Mouse (Mus musculus): ENCODE measurements at regions not wholly inside any gene's neighbourhood (a gene's known extent, or its start where the extent isn't known, plus 50 kb on each side); places are given as distances from the start of the nearest gene placed in this dataset.

- TF ChIP-seq POLR2A (IDR thresholded peaks at IDR 0.05; ENCODE audit: insufficient read depth, low read length) (no peak), CTCF (IDR thresholded peaks at IDR 0.05; ENCODE audit: low read depth, low read length) (no peak)
Observed at GRCm38 (mm10) chr14:15842024-15842599, 403.3 kb upstream of the Lrrc3b start.
